Mouse (Mus musculus) stomach, postnatal 0 days (tissue): ENCODE data around the gene Krt19.

ENCODE experiments used
- CTCF ChIP-seq: IDR thresholded peaks from 2 replicates; pipeline ENCODE4 v1.5.1; 2016; ENCODE audit warnings: antibody characterized with exemption, low read depth, mild to moderate bottlenecking, moderate library complexity
- EP300 ChIP-seq: optimal IDR thresholded peaks from 2 replicates; pipeline ENCODE3; 2016; ENCODE audit warnings: antibody characterized with exemption

DNA sequence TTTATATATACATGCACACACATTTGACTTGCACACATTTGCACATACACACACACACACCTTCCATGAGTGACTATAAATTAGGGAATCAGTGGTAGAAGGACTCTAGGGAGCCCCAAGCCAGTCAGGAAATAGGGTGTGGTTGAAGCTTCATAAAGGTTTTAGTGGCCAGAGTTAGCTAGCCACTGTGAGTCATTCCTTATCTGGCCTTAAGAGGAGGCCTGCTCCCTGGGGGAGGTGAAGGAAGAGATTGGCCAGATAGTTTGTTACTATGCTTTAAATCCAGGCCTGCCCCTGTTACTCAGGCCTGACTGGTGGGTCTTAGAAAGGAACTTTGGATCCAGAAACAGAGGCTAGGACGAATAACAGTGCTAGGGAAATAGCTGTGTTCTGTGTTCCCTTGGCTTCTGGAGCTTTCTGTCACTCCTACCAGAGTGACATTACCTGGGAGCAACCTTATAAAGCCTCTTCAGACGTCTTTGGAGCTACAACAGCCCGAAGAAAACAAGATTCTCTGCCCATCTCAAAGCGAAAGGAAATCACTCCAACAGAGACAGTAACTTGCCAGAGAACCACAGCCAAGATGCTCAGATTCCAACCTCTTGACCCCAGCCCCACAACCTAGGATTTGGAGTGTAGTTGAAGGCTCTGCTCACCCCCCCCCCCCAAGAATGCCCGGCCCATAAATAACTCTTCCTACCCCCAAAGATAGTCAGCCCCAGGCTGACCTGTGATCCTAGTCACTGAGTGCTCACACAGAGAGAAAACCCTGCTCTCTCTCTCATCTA is 705 bp downstream of the Krt19 start:
- TF ChIP-seq CTCF (no peak), EP300 (no peak)
